Mouse (Mus musculus) olfactory bulb, adult 2 months (tissue): Measurements from ENCODE around the gene Magi3.

Source experiments
- CTCF ChIP-seq: fragments of 200-500 bp; IDR thresholded peaks from 2 replicates; pipeline ENCODE4 v1.5.1; 2012; ENCODE audit warnings: low read depth, mild to moderate bottlenecking, low read length, moderate library complexity; ENCODE audit not compliant: insufficient read depth
- POLR2A ChIP-seq: fragments of 200-500 bp; IDR thresholded peaks from 2 replicates; pipeline ENCODE4 v1.6.1; 2012; ENCODE audit warnings: mild to moderate bottlenecking, low read depth, low read length, moderate library complexity; ENCODE audit not compliant: insufficient read depth

GRCm38 (mm10) chr3:104237846-104238440 is 17.8 kb upstream of the Magi3 start:
- no peak for TF ChIP-seq POLR2A
- no peak for TF ChIP-seq CTCF
